ENCODE assay signal across 14 mouse cellular contexts in the genomic region with DNA sequence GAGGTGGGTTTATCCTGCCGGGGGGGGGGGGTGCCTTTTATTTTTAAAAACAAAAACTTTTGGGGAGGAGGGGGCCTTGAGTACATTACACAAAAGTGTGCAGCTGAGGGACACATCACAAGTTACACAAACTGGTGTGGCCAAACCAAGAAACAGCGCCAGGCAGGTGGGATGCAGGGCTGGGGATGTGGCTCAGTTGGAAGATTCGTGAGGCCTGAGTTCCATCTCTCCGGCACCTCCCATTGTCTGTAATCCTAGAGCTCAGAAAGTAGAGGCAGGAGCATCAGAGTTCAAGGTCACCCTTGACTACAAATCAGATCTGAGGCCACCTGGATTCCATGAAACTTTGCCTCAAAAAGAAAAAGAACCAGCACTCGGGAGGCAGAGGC.
A peak's percentile ranks its signal among the peaks of the same experiment; 100 is the strongest.
DNase-seq lines count a peak whose midpoint lies in the region; ATAC-seq and TF ChIP-seq lines count a peak whose summit lies in the region.
"Had no signal": no experiment of that assay in that cellular context is flagged by ENCODE, and none has a peak within 500 bp of the region (broad histone marks: within the 10 kb centered on the region; RNA-seq: fewer than 3 reads in every experiment).

No protein-coding gene starts in this region.

- H3K27ac ChIP-seq in forebrain, embryonic 10.5 days = peak overlapping the region; percentile 63; the same call in 1 of the 2 replicates
- no peak overlapping the region for H3K27ac ChIP-seq in forebrain, embryonic 12.5 days
- H3K27ac ChIP-seq: hindbrain, postnatal 0 days; lung, embryonic 15.5 days; macrophage; midbrain, embryonic 12.5 days had no signal

- H3K4me3 ChIP-seq in forebrain, embryonic 10.5 days = no peak overlapping the region
- no peak overlapping the region for H3K4me3 ChIP-seq in forebrain, embryonic 12.5 days (replicated peaks)
- H3K4me3 ChIP-seq in E14TG2a.4 (replicated peaks; ENCODE audit: low read length) = peak overlapping the region; percentile 79
- H3K4me3 ChIP-seq: erythroblast, embryonic 14.5 days; lung, embryonic 15.5 days; midbrain, embryonic 12.5 days had no signal

- H3K4me2 ChIP-seq in forebrain, embryonic 12.5 days = no peak overlapping the region
- H3K4me2 ChIP-seq: liver, embryonic 11.5 days; lung, embryonic 15.5 days; midbrain, embryonic 12.5 days had no signal

- peaks cover 55% of the 10 kb centered on the region for H3K4me1 ChIP-seq in forebrain, embryonic 10.5 days
- peaks cover 12% of the 10 kb centered on the region for H3K4me1 ChIP-seq in forebrain, embryonic 12.5 days
- H3K4me1 ChIP-seq in E14TG2a.4 (replicated peaks; ENCODE audit: low read depth, low read length) = peaks cover 96% of the 10 kb centered on the region

- ATAC-seq in forebrain, embryonic 12.5 days (ENCODE audit: low FRiP score) = no peak
- no peak for ATAC-seq in granulocyte monocyte progenitor cell, adult 5-6 weeks (replicated peaks; ENCODE audit: poor library complexity, severe bottlenecking)
- ATAC-seq: hindbrain, postnatal 0 days had no signal

- no peaks in the 10 kb centered on the region; the same call in 1 of the 2 replicates for H3K27me3 ChIP-seq in forebrain, embryonic 10.5 days (ENCODE audit: poor library complexity, severe bottlenecking)
- no peaks in the 10 kb centered on the region for H3K27me3 ChIP-seq in forebrain, embryonic 12.5 days
- H3K27me3 ChIP-seq in E14TG2a.4 (ENCODE audit: insufficient read depth, low read length) = no peaks in the 10 kb centered on the region
- H3K27me3 ChIP-seq: lung, embryonic 15.5 days had no signal

- H3K36me3 ChIP-seq in forebrain, embryonic 10.5 days (replicated peaks) = no peaks in the 10 kb centered on the region
- no peaks in the 10 kb centered on the region for H3K36me3 ChIP-seq in forebrain, embryonic 12.5 days (replicated peaks)
- no peaks in the 10 kb centered on the region; the same call in 1 of the 2 replicates for H3K36me3 ChIP-seq in E14TG2a.4 (ENCODE audit: insufficient read depth, low read length)
- H3K36me3 ChIP-seq: lung, embryonic 15.5 days; midbrain, embryonic 12.5 days had no signal

- no peak for DNase-seq in forebrain, embryonic 10.5 days (ENCODE audit: extremely low spot score, low spot score)
- peak; percentile 15 for DNase-seq in kidney, adult 9 months
- DNase-seq in kidney, postnatal 36 days = no peak
- peak; percentile 82 for DNase-seq in ES-CJ7 (ENCODE audit: low read depth, low spot score)
- DNase-seq: layer of hippocampus, postnatal 36 days had no signal

- H3K9ac ChIP-seq in forebrain, embryonic 12.5 days = no peak overlapping the region
- H3K9ac ChIP-seq: lung, embryonic 15.5 days; midbrain, embryonic 12.5 days had no signal

- TF ChIP-seq CTCF in E14TG2a.4 (conservative IDR thresholded peaks at IDR 0.05; ENCODE audit: low read length) = no peak

- no peaks in the 10 kb centered on the region for H3K9me3 ChIP-seq in forebrain, embryonic 10.5 days
- no peaks in the 10 kb centered on the region for H3K9me3 ChIP-seq in forebrain, embryonic 12.5 days
- no peaks in the 10 kb centered on the region for H3K9me3 ChIP-seq in E14TG2a.4 (ENCODE audit: low read length)
- H3K9me3 ChIP-seq: lung, embryonic 15.5 days; midbrain, embryonic 12.5 days had no signal

- WGBS in forebrain, embryonic 10.5 days = 79% methylated on average over 5 of the region's 5 CpGs
- 87% methylated on average over 5 of the region's 5 CpGs for WGBS in forebrain, embryonic 12.5 days

Comparison
In these comparisons a context has a peak if more than half of its experiments do, and no peak if none do; other contexts are left out.
1. DNase-seq: peak in kidney, adult 9 months (single experiment) and ES-CJ7 (single experiment); none in forebrain, embryonic 10.5 days (single experiment) and kidney, postnatal 36 days (0 of 2).